Mouse (Mus musculus) embryonic facial prominence, embryonic 14.5 days (tissue): Measurements from ENCODE around the gene P4ha2. TPM values are rescaled to one million over a fixed set of nuclear protein-coding genes. Genes with fewer than 3 reads are reported as not detected.

Source experiments
- ATAC-seq: fragments of 200-750 bp; cut with Nextera tagmentation; 2 replicates; pipeline ENCODE4 v1.8.0; 2017; ENCODE audit warnings: low read depth, moderate number of reproducible peaks, moderate TSS enrichment
- DNase-seq: peaks from one replicate; pipeline ENCODE4 v3.0.0-alpha.2; 2015; ENCODE audit warnings: low spot score
- H3K27ac ChIP-seq: fragments of 300-500 bp; sonication (generic); replicated peaks from 2 replicates; pipeline ENCODE4 v1.5.1; 2014; ENCODE audit warnings: low read depth, mild to moderate bottlenecking, low read length, moderate library complexity
- H3K27me3 ChIP-seq: fragments of 300-500 bp; sonication (generic); replicated peaks from 2 replicates; pipeline ENCODE4 v1.6.1; 2014; ENCODE audit warnings: low read length; ENCODE audit not compliant: control insufficient read depth, insufficient read depth
- H3K36me3 ChIP-seq: fragments of 300-500 bp; sonication (generic); 2 replicates; pipeline ENCODE4 v1.6.1; 2014; ENCODE audit warnings: low read length, mixed read lengths; ENCODE audit not compliant: control insufficient read depth, insufficient read depth
- H3K4me1 ChIP-seq: fragments of 300-500 bp; sonication (generic); 2 replicates; pipeline ENCODE4 v1.6.1; 2014; ENCODE audit warnings: antibody characterized with exemption, low read length; ENCODE audit not compliant: control insufficient read depth, insufficient read depth
- H3K4me2 ChIP-seq: fragments of 300-500 bp; sonication (generic); 2 replicates; pipeline ENCODE4 v1.6.1; 2014; ENCODE audit warnings: low read depth, mild to moderate bottlenecking, low read length, moderate library complexity, mixed read lengths
- H3K4me3 ChIP-seq: fragments of 300-500 bp; sonication (generic); 2 replicates; pipeline ENCODE4 v1.5.1; 2014; ENCODE audit warnings: low read depth, mild to moderate bottlenecking, low read length
- H3K9ac ChIP-seq: fragments of 300-500 bp; sonication (generic); 2 replicates; pipeline ENCODE4 v1.6.1; 2014; ENCODE audit warnings: low read depth, mild to moderate bottlenecking, low read length, moderate library complexity, mixed read lengths
- H3K9me3 ChIP-seq: fragments of 300-500 bp; sonication (generic); 2 replicates; pipeline ENCODE4 v1.6.1; 2016; ENCODE audit warnings: low read length; ENCODE audit not compliant: control insufficient read depth
- WGBS: fragments of 180-500 bp; shearing (Covaris S2); extraction: QIAGEN DNeasy Blood & Tissue Kit; methylation state at CpG from one replicate; pipeline ENCODE4 v1.1.7; 2014; 5-methylcytosine and 5-hydroxymethylcytosine counted together
- polyA plus RNA-seq: library from polyadenylated mRNA; unstranded; fragments of >200 nt; fragmentation: Nextera tagmentation; extraction: Ambion mirVana; gene quantifications from 2 replicates; pipeline ENCODE4 v1.2.1, GENCODE M21; 2014

Gene P4ha2
- polyA plus RNA-seq, 1 experiment from 2014 or later, result 120 TPM

DNA sequence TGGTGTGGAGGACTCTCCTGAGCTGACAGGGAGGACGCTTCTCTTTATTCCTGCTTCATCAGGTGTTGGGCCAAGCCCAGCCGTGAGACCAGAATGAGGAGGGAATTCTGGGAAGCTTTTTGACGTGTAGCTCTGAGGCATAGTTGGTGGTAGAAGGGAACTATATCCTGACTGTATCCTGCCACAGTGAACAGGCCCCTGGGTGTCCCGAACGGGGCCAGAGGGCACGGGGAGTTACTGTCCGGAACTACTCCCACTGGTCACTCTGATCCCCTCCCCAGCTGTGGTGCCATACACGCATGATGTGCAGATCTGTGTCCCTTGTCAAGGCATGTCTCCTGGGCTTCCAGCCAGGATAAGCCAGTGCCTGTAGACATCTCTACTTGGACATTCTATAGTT, 15.4 kb downstream of the P4ha2 start:
- no peak overlapping the region for H3K9ac ChIP-seq
- H3K4me2 ChIP-seq, result no peak overlapping the region
- H3K4me3 ChIP-seq, result no peak overlapping the region
- peaks cover 32% of the 10 kb centered on the region for H3K36me3 ChIP-seq
- H3K4me1 ChIP-seq, result peaks cover 54% of the 10 kb centered on the region
- no peaks in the 10 kb centered on the region for H3K27me3 ChIP-seq
- H3K27ac ChIP-seq, result peak overlapping the region; percentile 30; the same call in 1 of the 2 replicates
- ATAC-seq (no peak), DNase-seq (no peak)
- 88% methylated on average over 8 of the region's 8 CpGs for WGBS
- H3K9me3 ChIP-seq, result no peaks in the 10 kb centered on the region

DNA sequence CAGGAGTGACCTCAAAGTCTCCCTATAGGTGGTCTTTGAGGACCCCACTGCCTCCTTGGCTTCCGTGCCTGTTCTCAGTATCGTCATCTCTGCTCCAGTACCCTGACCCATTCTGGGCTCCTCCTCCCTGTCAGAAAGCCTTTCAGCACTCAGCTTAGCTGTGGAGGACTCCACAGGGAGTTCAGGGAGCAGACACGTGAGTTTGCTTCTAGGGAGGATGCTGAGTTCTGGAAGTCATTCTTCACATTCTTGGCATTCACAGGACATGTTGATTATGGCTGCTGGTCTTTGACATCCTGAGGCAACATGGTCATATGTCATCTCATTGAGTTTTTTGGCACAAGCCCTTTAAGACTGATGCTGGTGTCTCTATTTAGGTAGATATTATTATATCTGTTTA, 16.0 kb downstream of the P4ha2 start:
- H3K4me1 ChIP-seq, result peaks cover 50% of the 10 kb centered on the region
- 33% methylated on average over 3 of the region's 3 CpGs for WGBS

DNA sequence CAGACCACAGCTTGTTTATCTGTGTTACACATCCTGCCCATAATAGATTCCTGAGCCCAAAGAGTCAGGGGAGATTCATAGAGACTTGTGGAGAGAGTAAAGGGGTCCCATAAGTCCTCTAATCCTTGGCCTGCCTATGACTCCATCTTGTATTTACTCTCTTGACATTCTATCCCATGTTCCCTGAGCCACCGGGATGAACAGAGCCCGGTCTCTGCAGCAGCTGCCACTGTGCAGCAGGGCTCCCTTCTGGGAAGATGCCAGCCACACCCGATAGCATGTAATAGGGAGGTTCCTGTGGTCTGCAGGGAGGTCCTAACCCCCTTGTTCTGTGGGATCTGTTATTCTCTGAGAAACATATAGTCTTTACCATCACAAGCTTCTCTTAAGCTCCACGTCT, 16.5 kb downstream of the P4ha2 start:
- Histone ChIP-seq H3K9ac (no peak overlapping the region), H3K4me2 (no peak overlapping the region), H3K9me3 (no peaks in the 10 kb centered on the region), H3K36me3 (peaks cover 28% of the 10 kb centered on the region), H3K4me1 (peaks cover 50% of the 10 kb centered on the region), H3K4me3 (no peak overlapping the region), H3K27ac (no peak overlapping the region), H3K27me3 (no peaks in the 10 kb centered on the region)
- ATAC-seq, result no peak
- peak; percentile 68 for DNase-seq
- 52% methylated on average over 4 of the region's 4 CpGs for WGBS

More for the DNA sequence above, 16.0 kb downstream of the P4ha2 start:
- H3K9me3 ChIP-seq, result no peaks in the 10 kb centered on the region
- H3K4me2 ChIP-seq, result no peak overlapping the region
- H3K27me3 ChIP-seq, result no peaks in the 10 kb centered on the region
- ATAC-seq (no peak), DNase-seq (peak; percentile 46)
- H3K36me3 ChIP-seq, result peaks cover 31% of the 10 kb centered on the region
- no peak overlapping the region for H3K4me3 ChIP-seq
- H3K27ac ChIP-seq, result no peak overlapping the region
- no peak overlapping the region for H3K9ac ChIP-seq

DNA sequence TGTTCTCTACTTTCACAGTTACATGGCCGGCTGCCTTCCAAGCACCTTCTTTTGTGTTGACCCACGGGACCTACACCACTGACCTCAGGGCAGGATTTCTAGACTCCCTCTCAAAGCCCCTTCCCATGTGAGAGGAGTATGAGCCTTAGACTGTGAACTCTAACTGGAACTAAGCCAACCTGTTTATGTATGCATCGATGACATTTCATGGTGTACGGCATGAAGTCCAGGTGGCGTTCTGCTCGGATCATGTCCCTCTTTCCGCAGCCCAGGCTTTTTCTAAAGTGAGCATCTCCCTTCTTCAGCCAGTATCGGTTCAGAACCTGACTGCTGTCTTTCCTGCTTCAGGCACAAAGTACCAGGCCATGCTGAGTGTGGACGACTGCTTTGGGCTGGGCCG, 17.2 kb downstream of the P4ha2 start:
- no peak for ATAC-seq
- H3K4me3 ChIP-seq, result no peak overlapping the region
- H3K4me2 ChIP-seq, result no peak overlapping the region
- H3K27me3 ChIP-seq, result no peaks in the 10 kb centered on the region
- H3K27ac ChIP-seq, result no peak overlapping the region
- peaks cover 44% of the 10 kb centered on the region for H3K4me1 ChIP-seq
- no peak overlapping the region for H3K9ac ChIP-seq
- peaks cover 28% of the 10 kb centered on the region for H3K36me3 ChIP-seq
- H3K9me3 ChIP-seq, result no peaks in the 10 kb centered on the region
- 77% methylated on average over 10 of the region's 10 CpGs for WGBS
- DNase-seq, result no peak

DNA sequence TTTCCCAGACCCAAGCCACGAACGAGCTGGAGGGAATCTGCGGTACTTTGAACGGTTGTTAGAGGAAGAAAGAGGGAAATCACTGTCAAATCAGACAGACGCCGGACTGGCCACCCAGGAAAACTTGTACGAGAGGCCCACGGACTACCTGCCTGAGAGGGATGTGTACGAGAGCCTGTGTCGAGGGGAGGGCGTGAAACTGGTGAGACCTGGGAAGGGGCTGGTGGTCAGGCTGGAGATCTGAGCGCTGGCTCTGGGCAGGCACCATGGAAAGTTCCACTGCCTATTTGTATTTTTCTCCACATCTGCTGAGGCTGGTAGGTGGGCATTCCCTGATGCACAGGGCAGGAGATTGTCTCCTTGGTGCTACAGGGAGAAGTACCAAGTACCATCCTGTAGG, 19.2 kb downstream of the P4ha2 start:
- ATAC-seq, result no peak
- no peak for DNase-seq
- no peak overlapping the region for H3K9ac ChIP-seq
- H3K9me3 ChIP-seq, result no peaks in the 10 kb centered on the region
- no peaks in the 10 kb centered on the region for H3K27me3 ChIP-seq
- no peak overlapping the region for H3K4me2 ChIP-seq
- whole genome bisulfite sequencing, result 86% methylated on average over 12 of the region's 12 CpGs
- peaks cover 26% of the 10 kb centered on the region for H3K4me1 ChIP-seq
- H3K36me3 ChIP-seq, result peaks cover 35% of the 10 kb centered on the region
- H3K4me3 ChIP-seq, result no peak overlapping the region
- H3K27ac ChIP-seq, result no peak overlapping the region

DNA sequence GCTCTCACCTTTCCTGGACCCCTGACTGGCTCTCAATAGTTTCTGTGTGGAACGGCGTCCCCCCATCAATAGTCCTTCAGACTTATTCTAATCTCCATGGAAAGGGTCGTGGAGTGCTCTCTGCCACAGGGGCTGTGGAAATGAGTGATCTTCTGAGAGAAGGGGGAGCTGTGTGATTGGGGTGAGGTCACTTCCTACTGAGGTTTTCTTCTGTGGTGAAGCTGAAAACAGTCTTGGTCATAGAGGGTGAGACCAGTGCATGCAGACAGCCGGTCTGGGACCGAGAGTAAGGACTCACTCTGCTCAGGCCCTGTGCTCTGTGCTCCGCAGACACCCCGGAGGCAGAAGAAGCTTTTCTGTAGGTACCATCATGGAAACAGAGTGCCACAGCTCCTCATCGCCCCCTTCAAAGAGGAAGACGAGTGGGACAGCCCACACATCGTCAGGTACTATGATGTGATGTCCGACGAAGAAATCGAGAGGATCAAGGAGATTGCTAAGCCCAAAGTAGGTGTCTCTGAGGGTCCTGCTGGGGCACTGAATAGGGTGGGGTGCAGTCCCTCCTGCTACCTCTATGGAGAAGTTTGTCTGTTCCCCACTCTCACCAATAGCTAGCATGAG, 20.0 kb downstream of the P4ha2 start:
- no peak for DNase-seq
- ATAC-seq, result no peak
- peaks cover 40% of the 10 kb centered on the region for H3K36me3 ChIP-seq

DNA sequence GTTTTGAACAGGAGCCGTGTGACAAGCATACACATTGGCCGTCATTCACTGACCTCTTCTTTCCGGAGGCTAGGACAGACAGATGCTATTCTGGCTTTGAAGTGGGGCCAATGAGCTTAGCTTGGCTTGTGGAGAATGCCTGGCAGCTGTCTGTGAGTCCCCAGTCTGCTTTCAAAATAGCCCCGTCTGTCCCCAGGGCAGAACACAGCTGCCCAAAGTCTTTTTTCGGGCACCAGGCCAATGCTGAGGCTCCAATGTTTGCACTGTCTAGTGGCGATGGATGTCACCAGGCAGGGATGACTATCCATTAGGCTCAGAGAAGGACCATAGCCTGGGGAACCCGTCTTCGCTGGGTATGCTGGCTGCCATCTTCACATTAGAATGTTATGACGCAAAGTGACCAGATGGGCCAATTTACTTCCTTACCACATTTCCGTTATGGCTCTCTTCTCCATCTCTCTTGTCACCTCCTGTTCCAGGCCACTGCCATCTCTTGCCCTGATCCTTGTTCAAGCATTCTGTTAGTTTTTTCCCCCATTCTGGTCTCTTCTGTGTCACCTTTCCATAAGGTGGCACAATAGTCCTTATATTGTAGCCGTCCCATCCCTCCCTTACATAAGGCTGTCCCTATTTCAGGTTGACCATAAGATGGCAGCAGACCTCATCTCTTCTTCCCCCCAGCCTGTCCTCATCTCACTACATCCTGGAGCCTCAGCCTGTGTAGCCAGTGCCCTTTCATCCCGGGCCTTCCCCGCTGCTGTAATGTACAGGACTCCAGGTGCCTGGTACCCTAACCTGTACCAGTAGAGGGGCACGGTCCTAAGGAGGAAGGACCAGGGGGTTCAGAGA, 22.7 kb downstream of the P4ha2 start:
- Histone ChIP-seq H3K9me3 (no peaks in the 10 kb centered on the region), H3K9ac (no peak overlapping the region), H3K36me3 (peaks cover 49% of the 10 kb centered on the region), H3K27ac (no peak overlapping the region), H3K4me3 (no peak overlapping the region), H3K27me3 (no peaks in the 10 kb centered on the region), H3K4me2 (no peak overlapping the region), H3K4me1 (peaks cover 11% of the 10 kb centered on the region)
- DNase-seq (peak; percentile 84), ATAC-seq (peak; percentile 76; the same call in 1 of the 2 replicates)
- 68% methylated on average over 14 of the region's 14 CpGs for WGBS

More for the DNA sequence above, 20.0 kb downstream of the P4ha2 start:
- Histone ChIP-seq H3K4me1 (peaks cover 19% of the 10 kb centered on the region), H3K4me3 (no peak overlapping the region), H3K9ac (no peak overlapping the region), H3K4me2 (no peak overlapping the region), H3K27me3 (no peaks in the 10 kb centered on the region), H3K9me3 (no peaks in the 10 kb centered on the region), H3K27ac (no peak overlapping the region)
- 87% methylated on average over 13 of the region's 13 CpGs for whole genome bisulfite sequencing

DNA sequence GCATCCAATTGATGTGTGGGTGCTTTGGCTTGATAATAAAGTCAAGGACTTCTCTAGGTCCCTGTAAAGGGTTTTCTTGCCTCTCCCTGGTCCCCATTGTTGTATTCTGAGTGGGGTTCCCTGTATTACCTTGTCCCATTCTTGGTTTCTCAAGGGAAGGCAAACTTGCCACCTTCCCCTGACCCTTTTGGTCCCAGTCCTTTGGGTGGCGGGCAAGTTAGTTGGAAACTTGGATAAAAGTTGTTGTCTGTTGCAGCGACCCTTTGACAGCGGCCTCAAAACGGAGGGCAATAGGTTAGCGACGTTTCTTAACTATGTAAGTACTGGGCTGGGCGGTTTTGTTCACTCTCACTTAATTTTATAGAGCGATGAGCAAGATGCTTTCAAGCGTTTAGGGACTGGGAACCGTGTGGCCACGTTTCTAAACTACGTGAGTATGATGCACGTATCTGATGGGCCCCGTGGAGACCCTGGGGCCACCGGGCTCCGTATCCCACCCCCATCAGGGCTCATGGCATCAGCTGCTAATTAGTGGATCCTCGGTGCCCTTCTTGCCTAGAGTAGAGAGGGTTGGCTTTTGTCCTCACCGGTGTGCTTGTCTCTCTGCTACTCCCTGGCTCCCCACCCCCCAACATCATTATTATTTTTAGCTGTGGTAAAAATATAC, 26.2 kb downstream of the P4ha2 start:
- H3K9ac ChIP-seq, result 0 out of 2 replicates have a peak overlapping the region, but pooled peaks have one; percentile 30
- no peak overlapping the region for H3K4me2 ChIP-seq
- peaks cover 11% of the 10 kb centered on the region for H3K4me1 ChIP-seq
- no peak overlapping the region for H3K4me3 ChIP-seq
- no peaks in the 10 kb centered on the region for H3K27me3 ChIP-seq
- peak overlapping the region; percentile 46; the same call in 1 of the 2 replicates for H3K27ac ChIP-seq
- ATAC-seq, result no peak
- no peak for DNase-seq
- H3K9me3 ChIP-seq, result no peaks in the 10 kb centered on the region
- WGBS, result 77% methylated on average over 18 of the region's 18 CpGs
- H3K36me3 ChIP-seq, result peaks cover 36% of the 10 kb centered on the region
